Mouse (Mus musculus) stomach, embryonic 14.5 days (tissue): ENCODE results near the gene Celf5. TPM values are rescaled to one million over a fixed set of nuclear protein-coding genes. Genes with fewer than 3 reads are reported as not detected.

ENCODE experiments used
- ATAC-seq: fragments of 200-750 bp; cut with Nextera tagmentation; 2 replicates; pipeline ENCODE4 v1.8.0; 2017; ENCODE audit warnings: low read depth, moderate TSS enrichment; ENCODE audit not compliant: insufficient number of reproducible peaks, insufficient read depth, low FRiP score
- H3K27ac ChIP-seq: fragments of 300-500 bp; sonication (generic); 2 replicates; pipeline ENCODE4 v1.5.1; 2014; ENCODE audit warnings: mild to moderate bottlenecking, low read length, moderate library complexity, mixed read lengths
- H3K27me3 ChIP-seq: fragments of 300-500 bp; sonication (generic); 2 replicates; pipeline ENCODE4 v1.6.1; 2014; ENCODE audit warnings: low read length, control low read depth, mixed read lengths; ENCODE audit not compliant: control insufficient read depth, insufficient read depth
- H3K36me3 ChIP-seq: fragments of 300-500 bp; sonication (generic); 2 replicates; pipeline ENCODE4 v1.6.1; 2014; ENCODE audit warnings: mild to moderate bottlenecking, control low read depth, low read length, moderate library complexity, mixed read lengths; ENCODE audit not compliant: control insufficient read depth, insufficient read depth
- H3K4me1 ChIP-seq: fragments of 300-500 bp; sonication (generic); 2 replicates; pipeline ENCODE4 v1.6.1; 2014; ENCODE audit warnings: low read length, control low read depth, mixed read lengths; ENCODE audit not compliant: control insufficient read depth, insufficient read depth
- H3K4me2 ChIP-seq: fragments of 300-500 bp; sonication (generic); replicated peaks from 2 replicates; pipeline ENCODE4 v1.6.1; 2014; ENCODE audit warnings: low read depth, low read length, control low read depth
- H3K4me3 ChIP-seq: fragments of 300-500 bp; sonication (generic); 2 replicates; pipeline ENCODE4 v1.5.1; 2014; ENCODE audit warnings: low read depth, low read length, control low read depth
- H3K9ac ChIP-seq: fragments of 300-500 bp; sonication (generic); replicated peaks from 2 replicates; pipeline ENCODE4 v1.6.1; 2014; ENCODE audit warnings: low read depth, mild to moderate bottlenecking, control low read depth, low read length, moderate library complexity, mixed read lengths
- H3K9me3 ChIP-seq: fragments of 300-500 bp; sonication (generic); 2 replicates; pipeline ENCODE4 v1.6.1; 2016; ENCODE audit warnings: low read depth, low read length, control low read depth; ENCODE audit not compliant: control insufficient read depth
- WGBS: fragments of 180-500 bp; shearing (Covaris S2); extraction: QIAGEN DNeasy Blood & Tissue Kit; methylation state at CpG from one replicate; pipeline ENCODE4 v1.1.7; 2014; 5-methylcytosine and 5-hydroxymethylcytosine counted together
- polyA plus RNA-seq: library from polyadenylated mRNA; unstranded; fragments of >200 nt; fragmentation: Nextera tagmentation; extraction: Ambion mirVana; gene quantifications from 2 replicates; pipeline ENCODE4 v1.2.1, GENCODE M21; 2014

Gene Celf5
- polyA plus RNA-seq, 1 experiment from 2014 or later = 1.7 TPM

DNA sequence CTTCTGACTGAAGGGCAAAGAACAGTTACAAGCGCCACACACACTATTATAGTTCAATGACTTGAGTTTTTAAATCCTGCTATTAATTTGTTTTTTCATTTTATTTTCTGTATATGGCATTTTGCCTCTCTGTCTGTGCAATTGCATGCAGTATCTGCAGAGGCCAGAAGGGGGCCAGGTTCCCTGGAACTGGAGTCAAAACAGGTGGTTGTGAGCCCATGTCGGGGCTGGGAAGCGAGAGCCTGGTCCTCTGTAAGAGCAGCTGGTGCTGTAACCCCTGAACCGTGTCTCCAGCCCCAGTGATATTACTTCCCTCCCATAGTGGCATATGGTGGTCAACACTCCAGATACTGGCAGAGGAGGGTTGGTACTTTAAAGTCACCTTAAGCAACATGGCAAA is 36.0 kb upstream of the Celf5 start:
- H3K4me2 ChIP-seq = no peak overlapping the region
- no peak overlapping the region for H3K27ac ChIP-seq
- no peaks in the 10 kb centered on the region for H3K36me3 ChIP-seq
- WGBS = 16% methylated on average over 4 of the region's 4 CpGs
- H3K9ac ChIP-seq = no peak overlapping the region
- H3K4me1 ChIP-seq = 0 out of 2 replicates have a peak, but pooled peaks cover 2% of the 10 kb centered on the region
- H3K4me3 ChIP-seq = no peak overlapping the region
- ATAC-seq = 0 out of 2 replicates have a peak, but pooled peaks have one; percentile 18
- H3K27me3 ChIP-seq = no peaks in the 10 kb centered on the region
- no peaks in the 10 kb centered on the region for H3K9me3 ChIP-seq

DNA sequence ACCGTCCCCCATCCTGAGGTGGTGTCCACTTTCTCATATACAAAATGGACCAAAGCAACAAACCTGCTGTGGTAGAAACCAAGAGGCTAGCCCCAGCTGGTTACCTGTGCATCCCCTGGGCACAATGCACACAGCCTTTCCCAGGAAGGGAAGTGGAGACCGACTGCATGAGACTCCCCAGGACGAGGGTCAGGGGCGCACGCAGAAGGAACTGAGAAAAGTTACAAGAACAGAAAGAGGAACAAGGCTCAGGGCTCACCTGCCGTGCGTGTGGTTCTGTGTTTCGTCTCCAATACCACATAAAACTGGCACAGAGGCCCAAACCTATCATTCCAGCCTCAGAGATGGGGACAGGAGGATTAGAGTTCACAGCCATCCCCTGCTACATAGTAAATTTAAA is 34.7 kb upstream of the Celf5 start:
- WGBS = 83% methylated on average over 8 of the region's 8 CpGs
- H3K4me1 ChIP-seq = no peaks in the 10 kb centered on the region
- no peak overlapping the region for H3K4me3 ChIP-seq
- no peaks in the 10 kb centered on the region for H3K36me3 ChIP-seq
- no peak overlapping the region for H3K27ac ChIP-seq
- no peak overlapping the region for H3K9ac ChIP-seq
- no peaks in the 10 kb centered on the region for H3K9me3 ChIP-seq
- H3K27me3 ChIP-seq = no peaks in the 10 kb centered on the region
- H3K4me2 ChIP-seq = no peak overlapping the region
- ATAC-seq = no peak

GRCm38 (mm10) chr10:81513798-81514197 is 31.3 kb upstream of the Celf5 start:
- ATAC-seq = no peak
- 85% methylated on average over 5 of the region's 5 CpGs for WGBS

DNA sequence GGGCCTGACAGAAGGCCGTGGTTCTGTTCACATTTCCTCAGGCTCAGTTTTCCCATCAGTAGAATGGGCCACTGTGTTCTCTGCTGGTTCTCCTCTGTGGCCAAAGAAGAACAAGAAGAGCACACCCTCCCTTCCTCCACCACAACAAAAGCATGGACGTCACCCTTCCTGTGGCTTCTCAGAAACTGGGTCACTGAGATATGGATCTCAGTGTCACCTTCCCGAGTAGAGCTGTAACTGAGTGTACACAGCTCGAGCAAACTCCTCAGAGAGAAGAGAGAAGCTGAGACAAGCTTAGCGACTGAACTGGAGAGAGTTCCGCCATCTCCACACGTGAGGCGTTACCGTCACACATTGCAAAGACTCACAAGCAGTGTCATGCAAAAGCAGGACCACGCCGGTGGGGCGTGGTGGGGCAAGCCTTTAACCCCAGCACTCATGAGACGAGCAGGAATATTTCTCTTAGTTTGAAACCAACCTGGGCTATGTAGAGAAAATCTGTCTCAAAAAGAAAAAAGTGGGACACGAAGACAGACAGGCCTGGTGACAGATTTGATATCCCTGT is 27.8 kb upstream of the Celf5 start:
- Histone ChIP-seq H3K4me3 (no peak overlapping the region), H3K27me3 (no peaks in the 10 kb centered on the region), H3K9ac (no peak overlapping the region), H3K4me1 (no peaks in the 10 kb centered on the region), H3K27ac (no peak overlapping the region), H3K36me3 (no peaks in the 10 kb centered on the region), H3K9me3 (no peaks in the 10 kb centered on the region), H3K4me2 (no peak overlapping the region)
- 66% methylated on average over 14 of the region's 14 CpGs for WGBS
- no peak for ATAC-seq

More at GRCm38 (mm10) chr10:81513798-81514197, 31.3 kb upstream of the Celf5 start:
- Histone ChIP-seq H3K4me2 (no peak overlapping the region), H3K4me3 (no peak overlapping the region), H3K27me3 (no peaks in the 10 kb centered on the region), H3K36me3 (no peaks in the 10 kb centered on the region), H3K9ac (no peak overlapping the region), H3K27ac (no peak overlapping the region), H3K4me1 (no peaks in the 10 kb centered on the region), H3K9me3 (no peaks in the 10 kb centered on the region)

DNA sequence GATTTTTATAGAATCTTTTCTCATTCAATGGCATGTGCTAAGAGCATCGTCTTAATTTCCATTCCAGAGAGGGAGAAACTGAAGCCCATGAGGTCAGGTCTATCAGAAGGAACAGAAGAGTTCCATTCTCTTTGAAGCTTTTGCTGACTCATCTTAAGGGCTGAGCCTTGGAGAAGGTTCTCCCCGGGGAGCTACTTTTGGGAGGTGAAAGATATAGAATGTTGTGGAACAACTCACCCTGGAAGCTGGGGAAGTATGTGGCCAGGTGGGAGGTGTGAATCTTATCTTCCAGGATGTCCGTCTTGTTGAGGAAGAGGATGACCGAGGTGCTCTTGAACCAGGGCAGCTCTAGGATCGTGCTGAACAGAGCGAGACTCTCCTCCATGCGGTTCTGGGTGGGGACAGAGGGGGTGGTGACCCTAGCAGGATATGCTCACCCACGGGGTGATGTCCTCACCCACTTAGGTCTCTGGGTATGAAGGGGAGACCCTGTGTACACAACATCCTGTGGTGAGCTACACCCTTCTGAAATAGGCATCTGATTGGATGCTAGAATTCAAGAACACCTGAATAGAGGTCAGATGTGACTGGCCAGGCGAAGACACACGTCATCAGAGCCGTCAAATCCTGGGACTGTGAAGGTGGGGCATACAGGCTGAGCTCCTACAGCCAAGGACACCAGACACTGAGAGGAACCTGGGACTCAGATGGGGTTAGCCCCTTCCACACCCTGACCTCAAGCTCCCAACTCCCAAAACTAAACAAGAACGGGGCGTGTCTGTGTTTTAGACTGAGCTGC is 25.4 kb upstream of the Celf5 start:
- WGBS = 73% methylated on average over 13 of the region's 13 CpGs
- Histone ChIP-seq H3K4me1 (no peaks in the 10 kb centered on the region), H3K9me3 (no peaks in the 10 kb centered on the region), H3K4me2 (no peak overlapping the region), H3K27ac (no peak overlapping the region), H3K9ac (no peak overlapping the region), H3K4me3 (no peak overlapping the region), H3K27me3 (no peaks in the 10 kb centered on the region), H3K36me3 (no peaks in the 10 kb centered on the region)
- no peak for ATAC-seq

GRCm38 (mm10) chr10:81507095-81507494 is 24.6 kb upstream of the Celf5 start:
- H3K36me3 ChIP-seq = no peaks in the 10 kb centered on the region
- no peak overlapping the region for H3K9ac ChIP-seq
- no peak overlapping the region for H3K4me3 ChIP-seq
- no peak overlapping the region for H3K27ac ChIP-seq
- 32% methylated on average over 6 of the region's 6 CpGs for WGBS
- H3K4me2 ChIP-seq = no peak overlapping the region
- ATAC-seq = no peak
- H3K4me1 ChIP-seq = no peaks in the 10 kb centered on the region
- H3K9me3 ChIP-seq = no peaks in the 10 kb centered on the region
- no peaks in the 10 kb centered on the region for H3K27me3 ChIP-seq

DNA sequence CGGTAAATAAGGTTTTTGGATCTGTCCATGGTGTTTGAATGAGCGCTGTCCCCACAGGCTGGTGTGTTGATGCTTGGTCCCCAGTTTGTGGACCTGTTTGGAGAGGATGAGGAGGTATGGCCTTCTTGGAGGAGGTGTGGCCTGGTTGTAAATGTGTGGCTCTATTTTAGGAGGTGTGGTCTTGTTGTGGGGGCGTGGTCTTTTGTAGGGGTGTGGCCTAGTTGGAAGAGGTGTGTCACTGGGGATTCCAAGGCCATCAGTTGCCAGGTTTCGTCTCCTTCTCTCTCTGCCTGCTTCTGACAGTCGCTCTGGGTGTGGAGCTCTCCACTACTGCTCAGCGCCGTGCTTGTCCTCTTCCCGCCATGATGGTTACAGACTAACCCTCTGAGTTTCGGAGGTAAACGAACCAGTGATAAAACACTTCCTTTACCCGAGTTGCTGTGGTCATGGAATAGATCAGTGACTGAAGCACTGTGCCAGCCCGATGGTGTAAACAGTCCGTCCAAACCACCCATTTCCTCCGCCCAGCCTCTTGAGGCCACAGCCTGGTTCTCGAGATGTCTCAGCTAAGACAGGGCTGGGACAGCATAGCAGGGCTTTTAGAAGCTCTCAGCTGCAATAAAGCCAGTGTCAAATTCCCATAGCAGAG is 22.6 kb upstream of the Celf5 start:
- Histone ChIP-seq H3K27ac (no peak overlapping the region), H3K9ac (no peak overlapping the region), H3K9me3 (no peaks in the 10 kb centered on the region), H3K4me1 (no peaks in the 10 kb centered on the region), H3K27me3 (no peaks in the 10 kb centered on the region), H3K4me3 (no peak overlapping the region), H3K36me3 (no peaks in the 10 kb centered on the region), H3K4me2 (no peak overlapping the region)
- WGBS = 69% methylated on average over 15 of the region's 15 CpGs
- ATAC-seq = no peak

DNA sequence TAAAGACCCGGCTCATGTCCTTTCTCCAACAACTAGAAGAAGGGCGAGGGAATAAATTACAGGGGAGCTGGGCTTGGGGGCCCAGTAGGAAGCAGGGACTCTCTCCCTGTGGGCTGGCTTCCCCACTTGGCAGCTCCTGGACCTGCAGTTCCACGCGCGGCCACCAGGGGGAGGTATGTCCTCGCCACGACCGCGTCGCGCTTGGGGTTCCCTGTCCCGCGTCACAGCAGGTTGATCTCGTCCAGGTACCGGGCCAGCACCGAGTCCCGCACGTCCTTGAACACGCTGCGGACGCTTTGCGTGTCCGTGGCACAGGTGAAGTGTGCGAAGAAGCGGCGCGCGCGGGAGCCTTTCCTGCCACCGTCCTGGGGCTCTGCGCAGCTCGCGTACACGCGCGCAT is 20.1 kb upstream of the Celf5 start:
- no peak overlapping the region for H3K9ac ChIP-seq
- ATAC-seq = peak; percentile 72
- WGBS = 9% methylated on average over 36 of the region's 36 CpGs

More for the DNA sequence above, 20.1 kb upstream of the Celf5 start:
- H3K4me3 ChIP-seq = peak overlapping the region; percentile 27; the same call in 1 of the 2 replicates
- H3K36me3 ChIP-seq = no peaks in the 10 kb centered on the region
- no peaks in the 10 kb centered on the region for H3K9me3 ChIP-seq
- no peaks in the 10 kb centered on the region for H3K27me3 ChIP-seq
- peak overlapping the region; percentile 62 for H3K4me2 ChIP-seq
- H3K4me1 ChIP-seq = no peaks in the 10 kb centered on the region
- no peak overlapping the region for H3K27ac ChIP-seq
